ENCODE assay signal across 34 mouse cellular contexts in the genomic region with DNA sequence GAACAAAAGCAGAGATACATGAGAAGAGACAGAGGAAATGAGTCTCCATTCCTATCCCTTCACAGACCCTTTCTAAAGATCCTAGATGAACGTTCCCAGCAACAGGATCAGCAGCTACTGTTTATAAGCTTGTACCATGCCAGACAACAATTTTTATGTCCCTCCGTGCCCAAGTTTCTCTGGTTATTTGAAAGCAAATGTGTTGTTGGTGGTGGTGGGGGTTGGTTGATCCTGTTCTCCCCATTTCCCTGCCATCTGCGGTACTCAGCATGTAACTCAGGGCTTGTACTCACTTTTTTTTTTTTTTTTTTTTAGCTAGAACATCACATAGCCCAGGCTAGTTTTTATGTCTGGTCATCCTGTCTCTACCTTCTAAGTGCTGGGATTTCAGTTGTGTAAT. TPM values are rescaled to one million over a fixed set of nuclear protein-coding genes. Genes with fewer than 3 reads are reported as not detected.
"Had no signal": no experiment of that assay in that cellular context is flagged by ENCODE, and none has a peak within 500 bp of the region (broad histone marks: within the 10 kb centered on the region; RNA-seq: fewer than 3 reads in every experiment).

No protein-coding gene starts in this region.

- DNase-seq: cerebellum, adult 8-10 months; cerebellum, adult 9-10 months; cerebellum, adult 9-11 months; cerebellum, postnatal 10 days; cerebellum, postnatal 14 days; cerebellum, postnatal 25 days; cerebellum, postnatal 36 days; embryo, embryonic 11 days; forebrain, postnatal 0 days; gastrocnemius, adult 2 months; gastrocnemius, postnatal 10 days; gastrocnemius, postnatal 14 days; gastrocnemius, postnatal 25 days; gastrocnemius, postnatal 36 days; heart, adult 18-20 months; heart, adult 2 months had no signal

- H3K9ac ChIP-seq: embryonic facial prominence, embryonic 12.5 days; embryonic facial prominence, embryonic 13.5 days; embryonic facial prominence, embryonic 15.5 days; forebrain, embryonic 12.5 days; forebrain, embryonic 13.5 days; forebrain, embryonic 15.5 days; forebrain, postnatal 0 days had no signal

- H3K9me3 ChIP-seq: embryonic facial prominence, embryonic 10.5 days; embryonic facial prominence, embryonic 12.5 days; embryonic facial prominence, embryonic 13.5 days; embryonic facial prominence, embryonic 15.5 days; forebrain, embryonic 10.5 days; forebrain, embryonic 12.5 days; forebrain, embryonic 13.5 days; forebrain, embryonic 15.5 days had no signal

- H3K27ac ChIP-seq: embryonic facial prominence, embryonic 10.5 days; embryonic facial prominence, embryonic 12.5 days; embryonic facial prominence, embryonic 13.5 days; embryonic facial prominence, embryonic 15.5 days; forebrain, embryonic 10.5 days; forebrain, embryonic 12.5 days; forebrain, embryonic 13.5 days; forebrain, embryonic 15.5 days; gastrocnemius, adult 2 months; heart, adult 2 months had no signal

- H3K4me1 ChIP-seq: embryonic facial prominence, embryonic 10.5 days; embryonic facial prominence, embryonic 12.5 days; embryonic facial prominence, embryonic 13.5 days; embryonic facial prominence, embryonic 15.5 days; forebrain, embryonic 10.5 days; forebrain, embryonic 12.5 days had no signal

- H3K4me3 ChIP-seq: embryonic facial prominence, embryonic 10.5 days; embryonic facial prominence, embryonic 12.5 days; embryonic facial prominence, embryonic 13.5 days; embryonic facial prominence, embryonic 15.5 days; erythroblast, embryonic 14.5 days; forebrain, embryonic 10.5 days; forebrain, embryonic 12.5 days; forebrain, embryonic 13.5 days; forebrain, embryonic 15.5 days; gastrocnemius, adult 2 months; heart, adult 2 months had no signal

- ATAC-seq: forebrain, embryonic 13.5 days; forebrain, embryonic 14.5 days; forebrain, embryonic 15.5 days; forebrain, embryonic 16.5 days; forebrain, postnatal 0 days had no signal

- H3K4me2 ChIP-seq: embryonic facial prominence, embryonic 12.5 days; embryonic facial prominence, embryonic 13.5 days; embryonic facial prominence, embryonic 15.5 days; forebrain, embryonic 12.5 days; forebrain, embryonic 13.5 days; forebrain, embryonic 15.5 days had no signal

- H3K27me3 ChIP-seq: embryonic facial prominence, embryonic 12.5 days; embryonic facial prominence, embryonic 13.5 days; embryonic facial prominence, embryonic 15.5 days; forebrain, embryonic 12.5 days; forebrain, embryonic 13.5 days; forebrain, embryonic 15.5 days had no signal

RNA-seq across cellular contexts. Expression of a gene that starts 27.9 kb away (rescaled TPM):
- total RNA-seq: gastrocnemius, adult 18-20 months; gastrocnemius, adult 2 months; gastrocnemius, adult 8-10 months; gastrocnemius, postnatal 14 days; gastrocnemius, postnatal 25 days; gastrocnemius, postnatal 36 days; heart, adult 18-20 months; heart, adult 2 months; heart, adult 8-10 months had no signal

RNA-seq across cellular contexts. Expression of a gene that starts 33.0 kb away (rescaled TPM):
- total RNA-seq: common myeloid progenitor, adult 5-6 weeks had no signal

RNA-seq across cellular contexts. Expression of a gene that starts 46.4 kb away (rescaled TPM):
- total RNA-seq: forebrain, postnatal 0 days; gastrocnemius, adult 18-20 months; gastrocnemius, adult 2 months; gastrocnemius, adult 8-10 months; gastrocnemius, postnatal 10 days; gastrocnemius, postnatal 14 days; gastrocnemius, postnatal 25 days; gastrocnemius, postnatal 36 days; gastrocnemius, postnatal 4 days; heart, adult 18-20 months; heart, adult 2 months; heart, adult 8-10 months had no signal
- polyA plus RNA-seq: cortical plate, adult 2 months; embryonic facial prominence, embryonic 11.5 days; erythroblast, embryonic 14.5 days; forebrain, postnatal 0 days; heart, adult 2 months had no signal
